Mouse (Mus musculus) heart, embryonic 11.5 days (tissue): ENCODE data around the gene Hps3. TPM values are rescaled to one million over a fixed set of nuclear protein-coding genes. Genes with fewer than 3 reads are reported as not detected.
"Not testable (repeated sequence)": the region's sequence is repeated elsewhere in the genome, so short reads cannot be mapped to it uniquely, and the experiment has no call there.

ENCODE experiments used
- ATAC-seq: fragments of 200-750 bp; cut with Nextera tagmentation; replicated peaks from 2 replicates; pipeline ENCODE4 v1.8.0; 2017; ENCODE audit warnings: moderate library complexity; ENCODE audit not compliant: insufficient number of reproducible peaks, low FRiP score, low TSS enrichment
- H3K27ac ChIP-seq: fragments of 300-500 bp; sonication (generic); 2 replicates; pipeline ENCODE4 v1.5.1; 2014; ENCODE audit warnings: mild to moderate bottlenecking, low read depth, low read length
- H3K27me3 ChIP-seq: fragments of 300-500 bp; sonication (generic); 2 replicates; pipeline ENCODE4 v1.6.1; 2014; ENCODE audit warnings: mild to moderate bottlenecking, low read length, mixed read lengths; ENCODE audit not compliant: control insufficient read depth, insufficient read depth
- H3K36me3 ChIP-seq: fragments of 300-500 bp; sonication (generic); 2 replicates; pipeline ENCODE4 v1.6.1; 2014; ENCODE audit warnings: mild to moderate bottlenecking, low read length, moderate library complexity, mixed read lengths; ENCODE audit not compliant: control insufficient read depth, insufficient read depth
- H3K4me1 ChIP-seq: fragments of 300-500 bp; sonication (generic); 2 replicates; pipeline ENCODE4 v1.6.1; 2014; ENCODE audit warnings: low read length; ENCODE audit not compliant: control insufficient read depth, insufficient read depth
- H3K4me2 ChIP-seq: fragments of 300-500 bp; sonication (generic); 2 replicates; pipeline ENCODE4 v1.6.1; 2014; ENCODE audit warnings: mild to moderate bottlenecking, moderate library complexity
- H3K4me3 ChIP-seq: fragments of 300-500 bp; sonication (generic); 2 replicates; pipeline ENCODE4 v1.5.1; 2014; ENCODE audit warnings: low read depth, low read length
- H3K9ac ChIP-seq: fragments of 300-500 bp; sonication (generic); 2 replicates; pipeline ENCODE4 v1.6.1; 2014; ENCODE audit warnings: mild to moderate bottlenecking, low read depth, low read length, moderate library complexity
- H3K9me3 ChIP-seq: fragments of 300-500 bp; sonication (generic); replicated peaks from 2 replicates; pipeline ENCODE4 v1.6.1; 2016; ENCODE audit warnings: low read length; ENCODE audit not compliant: control insufficient read depth
- WGBS: fragments of 180-500 bp; shearing (Covaris S2); extraction: QIAGEN DNeasy Blood & Tissue Kit; methylation state at CpG from one replicate; pipeline ENCODE4 v1.1.7; 2014; ENCODE audit not compliant: insufficient replicate concordance; 5-methylcytosine and 5-hydroxymethylcytosine counted together
- polyA plus RNA-seq: library from polyadenylated mRNA; unstranded; fragments of >200 nt; fragmentation: Nextera tagmentation; extraction: Ambion mirVana; gene quantifications from 2 replicates; pipeline ENCODE4 v1.2.1, GENCODE M21; 2014

Gene Hps3
- polyA plus RNA-seq, 1 experiment from 2014 or later = 10.0 TPM

DNA sequence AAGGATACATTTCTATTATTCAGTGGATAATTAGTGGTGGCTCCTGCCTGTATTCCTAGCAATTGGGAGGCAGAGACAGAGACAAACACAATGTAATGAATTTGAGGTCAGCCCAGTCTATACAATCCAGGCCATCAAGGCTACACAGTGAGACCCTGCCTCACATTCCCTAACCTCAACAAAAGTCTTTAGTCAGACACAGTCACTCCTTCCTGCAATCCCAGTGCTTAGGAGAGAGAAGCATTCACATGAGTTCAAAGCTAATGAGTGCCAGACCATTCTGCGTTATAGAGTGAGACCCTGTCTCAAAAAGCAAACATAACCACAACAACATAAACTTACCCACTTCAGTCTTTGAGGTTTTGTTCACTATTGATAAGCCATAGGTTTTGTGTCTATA lies 81.7 kb downstream of the Hps3 start:
- no peaks in the 10 kb centered on the region for H3K27me3 ChIP-seq
- H3K27ac ChIP-seq = peak overlapping the region; percentile 42; the same call in 1 of the 2 replicates
- no peak overlapping the region for H3K4me2 ChIP-seq
- H3K9me3 ChIP-seq = no peaks in the 10 kb centered on the region
- H3K36me3 ChIP-seq = no peaks in the 10 kb centered on the region
- ATAC-seq = no peak
- H3K4me3 ChIP-seq = no peak overlapping the region
- H3K9ac ChIP-seq = no peak overlapping the region
- no peaks in the 10 kb centered on the region for H3K4me1 ChIP-seq
- WGBS = 60% methylated on average over 1 of the region's 1 CpGs

DNA sequence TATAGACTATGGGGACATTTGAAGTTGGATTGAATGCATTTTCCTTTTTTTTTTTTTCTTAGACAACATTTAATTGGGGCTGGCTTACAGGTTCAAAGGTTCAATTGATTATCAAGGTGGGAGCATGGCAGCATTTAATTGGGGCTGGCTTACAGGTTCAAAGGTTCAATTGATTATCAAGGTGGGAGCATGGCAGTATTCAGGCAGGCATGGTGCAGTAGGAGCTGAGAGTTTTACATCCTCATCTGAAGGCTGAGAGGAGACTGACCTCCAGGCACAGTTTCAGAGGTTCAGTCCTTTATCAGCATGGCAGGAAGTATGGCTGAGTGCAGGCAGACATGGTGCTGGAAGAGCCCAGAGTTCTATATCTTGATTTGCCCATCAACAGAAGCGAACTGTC lies 85.7 kb downstream of the Hps3 start:
- not testable (repeated sequence) for H3K4me1 ChIP-seq, H3K27me3 ChIP-seq, ATAC-seq, H3K4me2 ChIP-seq, H3K27ac ChIP-seq, H3K9me3 ChIP-seq, H3K9ac ChIP-seq, H3K36me3 ChIP-seq, H3K4me3 ChIP-seq
- 47% methylated on average over 1 of the region's 1 CpGs for WGBS

- Histone ChIP-seq H3K4me2 (no peak overlapping the region), H3K9me3 (no peaks in the 10 kb centered on the region), H3K9ac (no peak overlapping the region), H3K4me3 (no peak overlapping the region), H3K4me1 (no peaks in the 10 kb centered on the region), H3K36me3 (no peaks in the 10 kb centered on the region), H3K27me3 (no peaks in the 10 kb centered on the region), H3K27ac (no peak overlapping the region)
- ATAC-seq = no peak
These were observed 86.6 kb downstream of the Hps3 start for GRCm38 (mm10) chr3:19948552-19948951.

Other genes with a start within 250 kb of the Hps3 start
- 0.33 TPM in 1 of 2 replicates, not detected in the other for gene Cp, start 78.3 kb downstream of the Hps3 start, polyA plus RNA-seq
- 21.8 and 23.2 TPM in 2 replicates for gene Hltf, start 22.5 kb upstream of the Hps3 start, polyA plus RNA-seq
- 797 and 836 TPM in 2 replicates for gene Gyg, start 120.0 kb upstream of the Hps3 start, polyA plus RNA-seq
- 0.15 and 0.46 TPM in 2 replicates for gene Cpa3, start 206.9 kb upstream of the Hps3 start, polyA plus RNA-seq
- gene Cpb1, start 240.4 kb upstream of the Hps3 start, polyA plus RNA-seq = not detected in 2 replicates